Comparison of ENCODE assay signal across 9 mouse cellular contexts in the genomic region with DNA sequence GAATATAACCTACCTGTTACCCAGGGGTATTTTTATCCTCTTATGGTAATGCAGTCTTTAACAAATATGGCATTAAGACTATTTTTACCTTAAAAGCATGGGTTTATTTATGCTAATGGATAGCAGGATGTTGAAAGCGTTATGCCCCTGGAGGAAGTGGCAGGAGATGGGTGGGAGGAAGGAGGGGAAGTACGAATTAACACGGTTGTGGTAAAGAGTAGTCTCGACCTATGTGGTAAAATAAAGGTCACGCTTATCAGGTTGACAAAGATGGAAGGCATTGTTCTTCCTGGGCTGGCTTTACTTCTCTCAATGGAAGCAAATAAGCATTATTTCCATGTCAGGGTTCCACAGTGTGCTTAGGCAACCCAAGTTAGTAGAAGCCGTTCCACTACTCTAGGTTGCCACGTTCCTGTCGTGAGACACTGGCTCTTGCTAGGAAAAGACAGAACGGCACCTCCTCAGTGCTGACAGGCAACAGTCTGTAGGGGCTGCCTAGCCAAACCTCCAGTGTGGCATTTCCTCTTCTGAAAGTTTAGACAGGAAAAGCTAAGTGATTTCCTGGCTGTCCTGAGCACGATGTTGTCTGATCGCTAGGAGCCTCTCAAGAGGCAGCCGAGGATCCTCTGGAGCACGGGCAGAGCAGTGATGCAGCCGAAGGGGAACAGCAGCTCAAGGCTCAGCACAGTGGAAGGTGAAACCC. TPM values are rescaled to one million over a fixed set of nuclear protein-coding genes. Genes with fewer than 3 reads are reported as not detected.
DNase-seq lines count a peak whose midpoint lies in the region; ATAC-seq and TF ChIP-seq lines count a peak whose summit lies in the region.
"Had no signal": no experiment of that assay in that cellular context is flagged by ENCODE, and none has a peak within 500 bp of the region (broad histone marks: within the 10 kb centered on the region; RNA-seq: fewer than 3 reads in every experiment).

No protein-coding gene starts in this region.

- no peak overlapping the region for H3K27ac ChIP-seq in kidney, adult 2 months (ENCODE audit: insufficient read depth, low read depth, low read length)
- no peak overlapping the region for H3K27ac ChIP-seq in embryonic facial prominence, embryonic 14.5 days (replicated peaks; ENCODE audit: low read depth, low read length)
- no peak overlapping the region for H3K27ac ChIP-seq in liver, embryonic 15.5 days (replicated peaks)
- H3K27ac ChIP-seq in stomach, embryonic 15.5 days: no peak overlapping the region

- TF ChIP-seq POLR2A in kidney, adult 2 months (IDR thresholded peaks at IDR 0.05; ENCODE audit: low read depth, low read length): no peak

- no peaks in the 10 kb centered on the region for H3K9me3 ChIP-seq in embryonic facial prominence, embryonic 14.5 days (ENCODE audit: control insufficient read depth, low read length)
- H3K9me3 ChIP-seq in liver, embryonic 15.5 days (replicated peaks): no peaks in the 10 kb centered on the region
- no peaks in the 10 kb centered on the region for H3K9me3 ChIP-seq in stomach, embryonic 15.5 days

- H3K4me1 ChIP-seq in kidney, adult 2 months (ENCODE audit: control insufficient read depth, insufficient read depth, low read length): no peaks in the 10 kb centered on the region
- peaks cover 5% of the 10 kb centered on the region for H3K4me1 ChIP-seq in embryonic facial prominence, embryonic 14.5 days (ENCODE audit: control insufficient read depth, insufficient read depth, low read length)
- no peaks in the 10 kb centered on the region for H3K4me1 ChIP-seq in liver, embryonic 15.5 days (replicated peaks)
- no peaks in the 10 kb centered on the region for H3K4me1 ChIP-seq in stomach, embryonic 15.5 days

- H3K27me3 ChIP-seq in kidney, adult 2 months (replicated peaks; ENCODE audit: control insufficient read depth, insufficient read depth, low read length): no peaks in the 10 kb centered on the region
- no peaks in the 10 kb centered on the region for H3K27me3 ChIP-seq in embryonic facial prominence, embryonic 14.5 days (replicated peaks; ENCODE audit: control insufficient read depth, insufficient read depth, low read length)
- no peaks in the 10 kb centered on the region for H3K27me3 ChIP-seq in liver, embryonic 15.5 days
- no peaks in the 10 kb centered on the region for H3K27me3 ChIP-seq in stomach, embryonic 15.5 days (replicated peaks)

- WGBS in kidney, adult 2 months: 51% methylated on average over 14 of the region's 14 CpGs
- WGBS in embryonic facial prominence, embryonic 14.5 days: 34% methylated on average over 14 of the region's 14 CpGs
- 7% methylated on average over 14 of the region's 14 CpGs for whole genome bisulfite sequencing in liver, embryonic 15.5 days (ENCODE audit: insufficient replicate concordance)
- WGBS in stomach, embryonic 15.5 days: 32% methylated on average over 14 of the region's 14 CpGs

- no peak for TF ChIP-seq CTCF in kidney, adult 2 months (conservative IDR thresholded peaks at IDR 0.05; ENCODE audit: insufficient read depth, insufficient read length, low read depth, low read length)

- H3K4me3 ChIP-seq in kidney, adult 2 months (ENCODE audit: insufficient read depth, low read depth, low read length): no peak overlapping the region
- H3K4me3 ChIP-seq in embryonic facial prominence, embryonic 14.5 days (ENCODE audit: low read depth, low read length): no peak overlapping the region
- no peak overlapping the region for H3K4me3 ChIP-seq in liver, embryonic 15.5 days (replicated peaks)
- H3K4me3 ChIP-seq in stomach, embryonic 15.5 days (replicated peaks): no peak overlapping the region

- no peak for ATAC-seq in embryonic facial prominence, embryonic 14.5 days (ENCODE audit: low read depth)
- ATAC-seq in liver, embryonic 15.5 days (ENCODE audit: insufficient read depth): no peak
- ATAC-seq in stomach, embryonic 15.5 days (ENCODE audit: insufficient read depth, low FRiP score, low read depth): no peak

- H3K9ac ChIP-seq in embryonic facial prominence, embryonic 14.5 days (ENCODE audit: low read depth, low read length): no peak overlapping the region
- H3K9ac ChIP-seq in liver, embryonic 15.5 days: no peak overlapping the region
- H3K9ac ChIP-seq in stomach, embryonic 15.5 days: no peak overlapping the region

- intact Hi-C loops in left cerebral cortex, postnatal 10 days (cut with DNase I): no loop called here

- H3K36me3 ChIP-seq in kidney, adult 2 months (ENCODE audit: control insufficient read depth, insufficient read depth, low read length): no peaks in the 10 kb centered on the region
- no peaks in the 10 kb centered on the region for H3K36me3 ChIP-seq in embryonic facial prominence, embryonic 14.5 days (ENCODE audit: control insufficient read depth, insufficient read depth, low read length)
- no peaks in the 10 kb centered on the region for H3K36me3 ChIP-seq in liver, embryonic 15.5 days (replicated peaks)
- H3K36me3 ChIP-seq in stomach, embryonic 15.5 days: no peaks in the 10 kb centered on the region

- peak; percentile 15 for DNase-seq in kidney, postnatal 10 days
- DNase-seq in kidney, adult 2 months: no peak
- no peak for DNase-seq in embryonic facial prominence, embryonic 14.5 days (ENCODE audit: low spot score)
- DNase-seq in left cerebral cortex, postnatal 10 days (ENCODE audit: extremely low spot score in 1 of 2, low spot score in 2 of 2): no peak
- DNase-seq in MN1 (ENCODE audit: low spot score): no peak
- DNase-seq in urinary bladder, postnatal 4 days (ENCODE audit: low spot score in 2 of 2): no peak

- peak overlapping the region; percentile 16 for H3K4me2 ChIP-seq in embryonic facial prominence, embryonic 14.5 days (ENCODE audit: low read depth, low read length)
- H3K4me2 ChIP-seq in liver, embryonic 15.5 days: peak overlapping the region; percentile 20; the same call in 1 of the 2 replicates
- peak overlapping the region; percentile 8; the same call in 1 of the 2 replicates for H3K4me2 ChIP-seq in stomach, embryonic 15.5 days

RNA-seq across cellular contexts. Expression of gene Gm11099, which starts 47.7 kb away (rescaled TPM):
- polyA plus RNA-seq in kidney, adult 2 months (2012; rRNA removed): not detected in 2 replicates
- not detected in 2 replicates for polyA plus RNA-seq in embryonic facial prominence, embryonic 14.5 days (2014; fragmentation: Nextera tagmentation; extraction: Ambion mirVana)
- not detected in 2 replicates for polyA plus RNA-seq in liver, embryonic 15.5 days (2015; fragmentation: Nextera tagmentation; extraction: Ambion mirVana)
- polyA plus RNA-seq in stomach, embryonic 15.5 days (2015; fragmentation: Nextera tagmentation; extraction: Ambion mirVana): not detected in 2 replicates
- total RNA-seq in left cerebral cortex, postnatal 10 days (2021): not detected
- polyA plus RNA-seq: gonadal fat pad, adult 2 months had no signal
